In the genomic region with DNA sequence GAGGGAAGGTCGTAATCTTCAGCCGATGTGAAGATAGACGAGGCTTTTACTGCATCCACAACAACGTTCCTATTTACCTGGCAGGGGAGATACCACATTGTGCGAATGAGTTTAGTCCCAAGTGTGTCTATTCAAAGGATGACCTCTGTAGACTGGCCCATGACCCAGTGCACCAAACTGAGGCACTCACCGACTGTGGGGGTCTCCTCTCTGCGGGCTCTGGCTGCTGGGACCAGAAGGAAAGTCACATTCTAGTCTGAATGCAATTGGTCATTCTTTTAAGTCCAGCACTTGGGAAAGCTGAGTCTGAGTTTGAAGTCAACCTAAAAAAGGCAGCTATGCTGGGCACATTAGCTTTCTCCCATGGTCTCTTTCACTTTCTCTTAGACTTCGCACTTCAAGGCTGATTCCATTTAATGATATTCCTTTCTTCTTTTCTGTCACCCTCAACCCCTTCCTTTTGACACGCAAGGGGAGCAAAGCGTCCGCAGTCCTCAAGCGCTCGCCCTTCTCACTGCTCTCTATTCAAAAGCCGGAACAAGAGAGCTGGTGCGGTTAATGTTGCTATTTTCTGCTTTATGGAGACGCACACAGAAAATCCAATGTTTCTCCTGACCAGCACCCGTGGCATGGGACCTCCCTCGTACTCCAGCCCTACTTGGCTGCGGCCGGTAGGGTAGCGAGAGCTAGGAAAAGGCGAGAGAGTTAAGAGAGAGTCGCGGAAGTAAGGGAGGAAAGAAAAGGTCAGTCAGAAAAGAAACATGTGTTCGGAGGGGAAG, we compare ENCODE assay signal across 8 mouse cellular contexts. TPM values are rescaled to one million over a fixed set of nuclear protein-coding genes. Genes with fewer than 3 reads are reported as not detected.
A peak's percentile ranks its signal among the peaks of the same experiment; 100 is the strongest.
DNase-seq lines count a peak whose midpoint lies in the region; ATAC-seq and TF ChIP-seq lines count a peak whose summit lies in the region.

No protein-coding gene starts in this region.

- no peak overlapping the region for H3K27ac ChIP-seq in bone marrow, adult 2 months (ENCODE audit: control insufficient read depth, insufficient read depth, low read depth, low read length, poor library complexity)
- H3K27ac ChIP-seq in hindbrain, embryonic 13.5 days = no peak overlapping the region
- no peak overlapping the region for H3K27ac ChIP-seq in midbrain, embryonic 14.5 days (replicated peaks; ENCODE audit: low read depth, low read length)

- H3K4me3 ChIP-seq in lung, adult 2 months (replicated peaks; ENCODE audit: extremely low read depth, low read depth, low read length) = peak overlapping the region; percentile 39
- peak overlapping the region; percentile 57 for H3K4me3 ChIP-seq in bone marrow, adult 2 months (replicated peaks; ENCODE audit: control insufficient read depth, low read depth, low read length)
- H3K4me3 ChIP-seq in hindbrain, embryonic 13.5 days = no peak overlapping the region
- no peak overlapping the region for H3K4me3 ChIP-seq in midbrain, embryonic 14.5 days (replicated peaks; ENCODE audit: low read depth, low read length)

- peaks cover 98% of the 10 kb centered on the region for H3K27me3 ChIP-seq in hindbrain, embryonic 13.5 days
- peaks cover 95% of the 10 kb centered on the region for H3K27me3 ChIP-seq in midbrain, embryonic 14.5 days (ENCODE audit: control insufficient read depth, insufficient read depth, low read length)

- H3K36me3 ChIP-seq in hindbrain, embryonic 13.5 days = no peaks in the 10 kb centered on the region
- no peaks in the 10 kb centered on the region for H3K36me3 ChIP-seq in midbrain, embryonic 14.5 days (ENCODE audit: control insufficient read depth, insufficient read depth, low read length)

- no peak for TF ChIP-seq CTCF in lung, adult 2 months (IDR thresholded peaks at IDR 0.05; ENCODE audit: insufficient read depth, low read length)
- TF ChIP-seq CTCF in bone marrow, adult 2 months (IDR thresholded peaks at IDR 0.05; ENCODE audit: control insufficient read depth, insufficient read depth, low read length) = no peak

- DNase-seq in lung, adult 2 months = peak; percentile 23
- DNase-seq in lung, postnatal 10 days = no peak
- DNase-seq in midbrain, embryonic 14.5 days = no peak
- no peak for DNase-seq in right cerebral cortex, postnatal 25 days
- no peak for DNase-seq in right cerebral cortex, postnatal 36 days (ENCODE audit: low spot score in 2 of 2)
- DNase-seq in cerebellum, adult 11 months = no peak

- TF ChIP-seq POLR2A in lung, adult 2 months (IDR thresholded peaks at IDR 0.05; ENCODE audit: borderline replicate concordance, extremely low read depth, low read depth, low read length) = no peak
- TF ChIP-seq POLR2A in bone marrow, adult 2 months (IDR thresholded peaks at IDR 0.05; ENCODE audit: borderline replicate concordance, control insufficient read depth, low read depth, low read length) = no peak

- peaks cover 5% of the 10 kb centered on the region for H3K4me1 ChIP-seq in lung, adult 2 months (ENCODE audit: control insufficient read depth, insufficient read depth, low read length)
- no peaks in the 10 kb centered on the region; the same call in none of the 2 replicates for H3K4me1 ChIP-seq in bone marrow, adult 2 months (ENCODE audit: control insufficient read depth, insufficient read depth, low read length)
- H3K4me1 ChIP-seq in hindbrain, embryonic 13.5 days (replicated peaks) = no peaks in the 10 kb centered on the region; the same call in 1 of the 2 replicates
- no peaks in the 10 kb centered on the region for H3K4me1 ChIP-seq in midbrain, embryonic 14.5 days (ENCODE audit: control insufficient read depth, insufficient read depth, low read length)

- 4% methylated on average over 25 of the region's 25 CpGs for WGBS in lung, adult 2 months
- 3% methylated on average over 25 of the region's 25 CpGs for WGBS in bone marrow, adult 2 months
- 2% methylated on average over 25 of the region's 25 CpGs for WGBS in hindbrain, embryonic 13.5 days
- 2% methylated on average over 25 of the region's 25 CpGs for WGBS in midbrain, embryonic 14.5 days

- no peak for ATAC-seq in hindbrain, embryonic 13.5 days (ENCODE audit: low FRiP score)
- ATAC-seq in midbrain, embryonic 14.5 days (ENCODE audit: low FRiP score, low TSS enrichment) = no peak

- peak overlapping the region; percentile 19; the same call in 1 of the 2 replicates for H3K4me2 ChIP-seq in hindbrain, embryonic 13.5 days
- 0 out of 2 replicates have a peak overlapping the region, but pooled peaks have one; percentile 22 for H3K4me2 ChIP-seq in midbrain, embryonic 14.5 days (ENCODE audit: low read length)

- H3K9ac ChIP-seq in hindbrain, embryonic 13.5 days = no peak overlapping the region
- no peak overlapping the region for H3K9ac ChIP-seq in midbrain, embryonic 14.5 days (replicated peaks; ENCODE audit: low read length)

- H3K9me3 ChIP-seq in hindbrain, embryonic 13.5 days = no peaks in the 10 kb centered on the region
- H3K9me3 ChIP-seq in midbrain, embryonic 14.5 days (ENCODE audit: control insufficient read depth, low read length) = no peaks in the 10 kb centered on the region

RNA-seq across cellular contexts. Expression of a gene that starts 39.8 kb away (rescaled TPM):
- 2.9 and 3.6 TPM in 2 replicates for polyA plus RNA-seq in lung, adult 2 months (2012; rRNA removed)
- polyA plus RNA-seq in bone marrow, adult 2 months (2011; ENCODE audit: insufficient read depth, insufficient read length, low replicate concordance, missing spikeins) = 2.2 and 6.2 TPM in 2 replicates
- 1.5 and 1.7 TPM in 2 replicates for polyA plus RNA-seq in hindbrain, embryonic 13.5 days (2015; fragmentation: Nextera tagmentation; extraction: Ambion mirVana)
- polyA plus RNA-seq in midbrain, embryonic 14.5 days (2014; fragmentation: Nextera tagmentation; extraction: Ambion mirVana) = 0.27 and 4.8 TPM in 2 replicates

Comparison
In these comparisons a context has a peak if more than half of its experiments do, and no peak if none do; other contexts are left out.
1. H3K4me3 ChIP-seq: peak in lung, adult 2 months (single experiment) and bone marrow, adult 2 months (single experiment); none in hindbrain, embryonic 13.5 days (single experiment) and midbrain, embryonic 14.5 days (single experiment).